Mouse (Mus musculus): ENCODE data around the gene Trmt1.

Trmt1 gene

DNA sequence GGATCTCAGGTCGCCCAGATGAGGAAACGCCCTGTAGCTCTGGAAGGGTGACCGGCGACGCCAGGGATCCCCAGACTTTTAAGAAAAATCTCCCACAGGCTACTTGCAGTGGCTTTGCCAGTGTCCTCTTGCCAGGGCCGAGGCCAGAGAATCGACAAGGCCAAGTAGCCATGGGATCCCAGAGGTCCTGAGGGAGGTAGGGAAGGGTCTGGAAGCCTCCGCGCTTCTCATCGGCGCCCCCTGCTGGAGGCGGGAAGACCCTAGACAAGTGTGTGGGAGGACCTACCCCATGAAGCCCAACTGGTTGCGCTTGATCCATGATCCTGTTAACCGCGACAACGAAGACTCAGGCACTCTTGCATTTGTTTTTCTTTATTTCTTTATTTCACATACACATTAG, 18.2 kb downstream of the Trmt1 start:
- in situ Hi-C loops (cut with MboI; ENCODE audit: low pct_unique_long_range_greater_than_20kb in 1 of 2, low sequenced_read_pairs in 2 of 2, unreplicated experiment in 1 of 2): loop anchor here in 1 of 2 experiments (5.0 kb wide), 1 partner anchor 113 kb away; no protein-coding TSS in a partner anchor

DNA sequence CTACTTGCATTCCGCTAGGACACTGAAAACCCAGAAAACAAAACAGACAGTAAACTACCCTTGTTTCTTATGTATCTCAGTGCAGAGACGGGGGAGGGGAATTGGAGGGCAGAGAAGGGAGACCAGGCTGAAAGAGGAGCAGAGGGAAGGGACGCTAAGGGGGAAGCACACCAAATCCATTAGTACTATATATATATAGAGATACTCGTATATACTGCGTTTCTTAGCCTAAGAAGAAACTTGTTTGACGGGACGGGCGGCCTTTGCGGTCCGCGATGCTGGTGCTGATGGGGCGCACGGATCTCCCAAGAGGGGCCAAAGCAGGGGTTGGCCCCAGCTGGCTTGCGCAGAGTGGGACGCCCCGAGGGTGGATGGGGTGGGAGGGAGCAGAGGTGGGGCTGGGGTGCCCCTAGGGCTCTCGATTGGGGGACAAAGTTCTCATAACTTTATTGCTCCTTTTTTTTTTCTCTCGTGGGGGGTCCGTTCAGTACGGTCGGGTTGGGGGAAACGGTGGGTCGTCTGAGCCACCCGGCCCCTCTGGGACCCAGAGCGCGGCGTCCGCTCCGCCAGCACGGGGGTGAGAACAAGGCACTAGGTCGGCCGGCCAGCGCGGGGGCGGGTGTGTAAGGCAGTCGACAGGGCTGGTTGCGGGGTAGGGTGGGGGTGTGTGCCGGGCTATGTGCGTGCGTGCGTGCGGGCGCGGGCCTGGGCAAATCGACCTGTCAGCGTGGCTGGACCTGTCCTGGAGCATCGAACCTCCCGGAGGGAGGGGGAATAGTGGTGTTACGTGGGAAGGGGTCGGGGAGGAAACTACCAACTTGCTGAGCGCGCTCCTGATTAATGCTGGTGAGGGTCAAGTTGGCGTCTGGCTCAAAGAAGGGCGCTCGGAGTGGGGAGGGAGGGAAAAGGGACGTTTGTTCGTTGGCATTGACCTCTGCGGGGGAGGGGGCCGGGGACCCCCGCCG, 19.0 kb downstream of the Trmt1 start:
- in situ Hi-C loops (cut with MboI; ENCODE audit: low pct_unique_long_range_greater_than_20kb in 1 of 2, low sequenced_read_pairs in 2 of 2, unreplicated experiment in 1 of 2): loop anchor here in 1 of 2 experiments (5.0 kb wide), 1 partner anchor 112 kb away; no protein-coding TSS in a partner anchor

DNA sequence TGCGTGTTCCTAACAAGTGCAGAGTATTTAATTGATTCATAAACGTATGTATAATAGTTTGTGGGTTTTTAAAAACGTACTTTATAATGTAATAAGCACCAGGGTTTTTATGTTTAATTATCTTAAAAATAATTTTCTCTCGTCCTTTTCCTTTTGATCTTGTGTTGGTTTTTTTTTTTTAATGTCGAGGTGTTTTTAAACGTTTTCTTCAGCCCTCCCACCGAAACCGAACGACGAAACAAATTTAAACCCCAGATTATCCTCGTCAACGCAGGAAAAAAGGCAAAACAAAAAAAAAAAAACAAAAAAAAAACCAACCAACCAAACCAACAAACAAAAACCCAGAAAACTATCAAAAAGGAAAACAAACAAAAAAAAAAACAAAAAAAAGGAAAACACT, 19.9 kb downstream of the Trmt1 start:
- in situ Hi-C loops (cut with MboI; ENCODE audit: low pct_unique_long_range_greater_than_20kb in 1 of 2, low sequenced_read_pairs in 2 of 2, unreplicated experiment in 1 of 2): no loop called here

DNA sequence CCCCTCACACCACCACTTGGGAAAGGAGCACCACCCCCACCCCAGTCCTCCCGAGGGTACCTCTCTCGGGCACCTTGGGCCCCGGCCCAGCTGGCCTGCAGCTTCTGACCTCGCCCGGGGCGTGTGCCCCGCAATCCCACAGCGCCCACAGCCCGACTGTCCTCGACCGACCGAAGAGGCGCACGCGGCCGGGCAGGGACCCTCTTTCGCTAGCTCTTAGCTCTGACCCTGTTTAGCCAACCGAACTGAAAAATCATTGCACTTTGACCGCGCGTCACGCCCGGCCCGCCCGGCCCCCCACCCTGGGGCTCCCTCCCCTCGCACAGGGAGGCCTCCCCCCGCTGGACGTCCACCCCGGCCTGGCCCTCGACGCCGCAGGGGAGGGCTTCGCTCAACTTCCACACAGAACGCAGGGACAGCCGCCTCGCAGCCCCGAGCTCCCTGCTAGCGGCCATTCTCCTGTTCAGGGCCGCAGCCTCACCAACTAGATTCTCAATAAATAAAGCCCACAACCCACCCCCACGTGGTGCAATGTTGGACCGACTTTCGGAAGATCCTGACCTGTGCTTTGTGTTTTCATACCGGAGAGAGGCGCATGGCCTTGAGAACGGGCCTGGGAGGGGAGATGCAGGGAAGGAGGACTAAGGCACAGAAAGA, 20.6 kb downstream of the Trmt1 start:
- in situ Hi-C loops (cut with MboI; ENCODE audit: low pct_unique_long_range_greater_than_20kb in 1 of 2, low sequenced_read_pairs in 2 of 2, unreplicated experiment in 1 of 2): no loop called here

DNA sequence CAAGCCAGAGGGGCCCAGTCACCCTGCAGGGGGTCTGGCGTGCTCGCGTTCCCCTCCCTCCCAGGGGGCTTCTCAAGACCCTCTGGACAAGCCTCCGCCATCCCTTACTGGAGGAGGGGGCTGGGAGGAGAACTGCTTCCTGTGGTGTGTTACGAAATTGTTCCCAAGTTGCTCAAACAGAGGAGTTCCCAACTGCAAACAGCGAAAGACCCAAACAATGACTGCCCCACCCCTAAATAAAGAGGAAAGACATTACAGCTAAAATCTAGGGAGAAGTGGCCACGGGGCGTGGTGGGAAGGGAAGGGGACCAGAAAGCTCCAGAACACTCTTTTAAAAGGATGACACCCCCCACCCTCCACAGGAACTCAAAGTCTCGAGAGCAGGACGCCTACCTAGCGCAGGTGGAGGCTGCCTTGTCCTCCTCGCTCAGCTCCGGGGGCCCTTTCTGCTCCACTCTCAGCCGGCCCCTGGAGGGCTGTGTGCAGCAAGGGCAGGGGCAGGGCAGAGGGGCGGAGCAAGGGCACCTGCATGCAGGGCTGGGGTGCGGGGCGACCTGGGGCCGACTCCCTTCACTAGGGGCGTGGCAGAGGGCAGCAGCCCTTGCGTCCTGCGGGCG, 21.3 kb downstream of the Trmt1 start:
- in situ Hi-C loops (cut with MboI; ENCODE audit: low pct_unique_long_range_greater_than_20kb in 1 of 2, low sequenced_read_pairs in 2 of 2, unreplicated experiment in 1 of 2): no loop called here

DNA sequence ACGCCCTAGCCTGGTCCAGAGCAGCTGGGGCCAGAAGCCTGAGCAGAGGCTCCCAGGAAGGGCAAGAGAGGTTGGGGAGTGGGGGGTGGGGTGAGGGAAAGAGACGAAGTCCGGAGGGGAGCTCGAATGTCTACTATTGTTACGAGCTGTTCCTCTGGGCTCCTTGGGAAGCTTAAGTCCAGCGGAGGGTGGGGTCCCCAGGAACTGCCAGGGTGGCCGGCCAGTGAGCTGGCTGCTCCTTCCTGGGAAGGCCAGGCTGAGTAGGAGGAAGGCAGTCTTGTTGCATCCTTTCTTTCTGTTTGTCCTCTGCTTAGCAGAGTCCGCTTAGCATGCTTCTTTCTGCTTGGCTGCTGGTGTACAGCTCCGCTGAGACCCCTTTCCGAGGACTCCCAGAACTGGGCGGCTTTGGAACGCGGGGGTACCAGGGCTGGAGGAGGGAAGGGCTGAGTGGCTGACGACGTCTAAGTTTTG, 22.0 kb downstream of the Trmt1 start:
- in situ Hi-C loops (cut with MboI; ENCODE audit: low pct_unique_long_range_greater_than_20kb in 1 of 2, low sequenced_read_pairs in 2 of 2, unreplicated experiment in 1 of 2): no loop called here

DNA sequence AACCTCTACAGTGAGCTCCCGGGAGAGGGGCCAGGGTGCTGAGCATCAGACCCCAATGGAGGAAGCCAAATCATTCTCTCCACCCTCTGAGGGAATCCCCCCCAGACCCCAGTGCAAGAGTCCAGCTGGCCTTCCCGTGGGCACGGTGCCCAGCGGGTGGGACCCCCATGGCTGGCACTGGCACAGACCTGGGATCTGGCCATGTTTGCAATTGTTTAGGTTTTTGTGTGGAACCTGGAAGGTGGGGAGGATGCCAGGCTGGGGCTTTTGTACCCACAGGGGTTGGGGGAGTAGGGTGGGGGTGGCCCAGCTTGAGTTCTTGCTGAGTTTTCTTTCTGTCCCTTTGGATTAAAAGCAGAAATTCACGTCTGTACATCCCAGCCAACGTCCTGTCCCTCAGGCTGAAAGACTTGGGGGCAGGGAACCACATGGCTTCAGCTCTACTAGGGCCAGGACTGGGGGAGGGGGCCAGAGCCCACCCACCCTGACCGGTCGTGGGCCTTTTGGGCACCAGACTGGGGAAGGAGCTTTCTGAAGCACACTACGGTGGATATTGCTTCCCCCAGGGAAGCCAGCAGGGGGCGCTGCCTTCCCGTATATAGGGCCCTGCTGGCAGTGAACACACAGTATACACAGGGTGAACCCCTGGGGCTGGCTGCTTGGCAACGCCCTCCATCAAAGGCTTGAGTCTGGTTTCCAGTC, 22.8 kb downstream of the Trmt1 start:
- in situ Hi-C loops (cut with MboI; ENCODE audit: low pct_unique_long_range_greater_than_20kb in 1 of 2, low sequenced_read_pairs in 2 of 2, unreplicated experiment in 1 of 2): no loop called here

DNA sequence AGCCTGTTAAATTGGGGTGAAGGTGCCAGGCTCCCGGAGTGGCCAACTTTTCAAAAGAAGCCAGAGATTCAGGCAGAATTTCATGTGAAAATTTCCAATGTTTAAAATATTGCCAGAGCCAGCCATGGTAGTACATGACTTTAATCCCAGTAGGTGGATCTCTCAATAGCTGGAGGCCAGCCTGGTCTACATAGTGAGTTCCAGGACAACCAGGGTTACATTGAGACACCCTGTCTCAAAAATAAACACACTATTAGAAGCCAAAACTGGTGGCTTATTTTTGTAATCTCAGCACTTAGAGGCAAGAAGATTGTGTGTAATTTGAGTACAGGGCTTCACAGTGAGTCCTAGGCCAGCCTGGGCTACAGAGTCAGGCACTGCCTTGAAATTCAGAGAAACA, 23.8 kb downstream of the Trmt1 start:
- in situ Hi-C loops (cut with MboI; ENCODE audit: low pct_unique_long_range_greater_than_20kb in 1 of 2, low sequenced_read_pairs in 2 of 2, unreplicated experiment in 1 of 2): loop anchor here in 1 of 2 experiments (5.0 kb wide), 1 partner anchor 87 kb away; no protein-coding TSS in a partner anchor

DNA sequence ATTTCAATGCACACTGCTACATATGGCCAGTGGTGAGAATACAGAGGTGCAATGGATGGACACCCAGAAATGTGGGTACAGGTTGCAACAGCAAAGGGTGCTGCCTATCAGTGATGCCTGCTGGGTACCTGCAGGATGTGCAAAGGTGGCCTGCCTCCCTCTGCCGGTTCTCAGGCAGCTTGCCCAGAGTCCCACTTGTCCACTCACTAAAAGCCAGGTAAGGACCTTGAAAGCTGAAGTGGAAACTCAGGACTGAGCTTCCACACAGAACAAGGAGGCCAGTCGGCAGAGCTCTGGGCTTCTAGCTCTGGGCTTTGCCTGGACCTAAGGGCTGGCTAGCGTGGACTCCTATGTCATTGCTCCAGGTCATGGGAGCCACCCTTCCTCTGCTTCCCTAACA, 25.2 kb downstream of the Trmt1 start:
- in situ Hi-C loops (cut with MboI; ENCODE audit: low pct_unique_long_range_greater_than_20kb in 1 of 2, low sequenced_read_pairs in 2 of 2, unreplicated experiment in 1 of 2): loop anchor here in 1 of 2 experiments (5.0 kb wide), 1 partner anchor 86 kb away; no protein-coding TSS in a partner anchor

DNA sequence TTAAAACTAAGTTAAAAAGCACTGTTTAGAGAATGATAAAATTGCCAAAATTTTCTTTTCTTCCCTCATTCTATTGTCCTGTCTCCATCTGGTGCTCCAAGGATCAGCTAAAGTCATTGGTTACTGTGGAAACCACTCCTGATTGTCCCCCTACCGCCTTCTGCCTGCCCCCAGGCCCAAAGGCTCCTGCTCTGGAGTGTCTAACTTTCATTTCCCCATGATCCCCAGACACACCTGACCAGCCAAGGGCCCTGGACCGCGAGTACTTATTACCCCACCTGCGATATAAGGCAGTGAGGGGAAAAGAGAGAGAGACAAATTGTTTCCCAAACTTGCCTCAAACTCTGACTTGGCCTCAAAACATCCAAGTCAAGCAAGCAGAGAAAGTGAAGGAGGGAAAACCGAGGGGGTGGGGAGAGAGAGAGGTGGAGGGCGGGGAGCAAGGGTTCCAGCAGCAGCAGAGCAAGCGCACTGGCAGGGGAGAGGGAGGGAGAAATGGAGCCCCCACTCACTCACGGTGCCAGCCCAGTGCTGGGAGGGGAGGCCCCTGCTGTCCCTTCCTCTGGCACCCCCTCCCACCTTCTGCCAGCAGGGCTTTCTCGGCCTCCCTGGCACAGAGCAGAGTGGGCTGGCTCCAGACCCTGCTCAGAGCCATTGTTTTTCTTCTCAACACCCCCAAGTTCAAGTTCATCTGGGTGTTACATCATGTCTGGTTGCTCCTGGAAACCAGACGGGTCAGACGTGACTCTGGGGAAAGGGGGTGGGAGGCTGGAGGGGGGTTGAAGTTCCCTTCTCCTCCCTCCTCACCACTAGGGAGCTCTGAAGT, 26.0 kb downstream of the Trmt1 start:
- in situ Hi-C loops (cut with MboI; ENCODE audit: low pct_unique_long_range_greater_than_20kb in 1 of 2, low sequenced_read_pairs in 2 of 2, unreplicated experiment in 1 of 2): loop anchor here in 1 of 2 experiments (5.0 kb wide), 1 partner anchor 85 kb away; no protein-coding TSS in a partner anchor

DNA sequence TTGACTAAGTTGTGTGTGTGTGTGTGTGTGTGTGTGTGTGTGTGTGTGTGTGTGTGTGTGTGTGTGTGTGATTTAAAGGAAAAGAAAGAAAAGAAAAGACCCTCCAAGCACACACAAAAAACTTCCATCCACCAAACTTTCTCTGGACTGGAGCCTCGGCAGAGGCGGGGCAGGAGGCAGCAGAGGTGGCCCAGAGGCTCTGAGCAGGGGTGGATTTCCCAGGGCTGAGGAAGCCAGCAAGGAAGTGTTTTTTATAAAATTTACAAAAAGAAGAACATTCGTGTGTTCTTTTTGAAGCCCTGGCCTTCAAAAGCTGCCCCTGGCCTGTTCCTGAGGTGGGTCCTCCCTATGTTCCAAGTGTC, 26.6 kb downstream of the Trmt1 start:
- in situ Hi-C loops (cut with MboI; ENCODE audit: low pct_unique_long_range_greater_than_20kb in 1 of 2, low sequenced_read_pairs in 2 of 2, unreplicated experiment in 1 of 2): loop anchor here in 1 of 2 experiments (5.0 kb wide), 1 partner anchor 85 kb away; no protein-coding TSS in a partner anchor

DNA sequence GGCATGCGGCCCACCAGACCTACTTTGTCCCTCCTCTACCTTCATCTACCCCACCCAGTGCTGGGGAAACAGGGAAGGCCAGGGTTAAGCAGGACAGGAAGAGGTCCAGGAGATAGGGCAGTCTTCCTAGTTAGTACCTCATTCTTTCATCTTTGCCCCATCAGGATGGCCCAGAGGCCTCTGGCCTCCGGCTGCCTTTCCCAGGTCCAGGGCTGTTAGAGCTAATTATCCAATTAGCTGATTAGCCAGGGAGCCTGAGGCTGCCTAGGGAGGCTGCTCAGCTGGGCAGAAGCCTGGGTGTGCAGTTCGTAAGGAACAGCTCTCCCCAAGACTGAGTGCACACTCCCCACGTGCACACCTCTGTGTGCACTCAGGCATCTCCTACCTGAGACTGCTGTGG, 27.3 kb downstream of the Trmt1 start:
- in situ Hi-C loops (cut with MboI; ENCODE audit: low pct_unique_long_range_greater_than_20kb in 1 of 2, low sequenced_read_pairs in 2 of 2, unreplicated experiment in 1 of 2): loop anchor here in 1 of 2 experiments (5.0 kb wide), 1 partner anchor 84 kb away; no protein-coding TSS in a partner anchor

DNA sequence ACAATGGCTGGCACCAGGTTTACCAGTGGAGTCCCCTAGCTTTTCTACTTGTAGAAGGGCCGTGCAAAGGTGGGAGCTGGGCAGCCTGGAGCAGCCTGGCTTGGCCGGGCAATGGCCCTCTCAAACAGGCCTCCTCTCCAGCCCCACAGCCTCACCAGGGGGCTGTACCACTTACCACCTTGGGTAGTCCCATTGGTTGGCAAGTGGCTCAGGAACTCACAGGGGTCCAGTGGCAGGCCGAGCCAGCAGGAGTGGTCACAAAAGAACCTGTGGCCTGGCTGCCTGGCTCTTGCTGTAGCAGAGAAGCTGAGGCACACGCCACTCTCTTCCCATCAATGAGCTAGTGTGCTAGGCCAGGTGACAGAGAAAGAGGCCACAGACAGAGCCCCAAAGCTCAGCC, 28.1 kb downstream of the Trmt1 start:
- in situ Hi-C loops (cut with MboI; ENCODE audit: low pct_unique_long_range_greater_than_20kb in 1 of 2, low sequenced_read_pairs in 2 of 2, unreplicated experiment in 1 of 2): loop anchor here in 1 of 2 experiments (5.0 kb wide), 1 partner anchor 83 kb away; no protein-coding TSS in a partner anchor

DNA sequence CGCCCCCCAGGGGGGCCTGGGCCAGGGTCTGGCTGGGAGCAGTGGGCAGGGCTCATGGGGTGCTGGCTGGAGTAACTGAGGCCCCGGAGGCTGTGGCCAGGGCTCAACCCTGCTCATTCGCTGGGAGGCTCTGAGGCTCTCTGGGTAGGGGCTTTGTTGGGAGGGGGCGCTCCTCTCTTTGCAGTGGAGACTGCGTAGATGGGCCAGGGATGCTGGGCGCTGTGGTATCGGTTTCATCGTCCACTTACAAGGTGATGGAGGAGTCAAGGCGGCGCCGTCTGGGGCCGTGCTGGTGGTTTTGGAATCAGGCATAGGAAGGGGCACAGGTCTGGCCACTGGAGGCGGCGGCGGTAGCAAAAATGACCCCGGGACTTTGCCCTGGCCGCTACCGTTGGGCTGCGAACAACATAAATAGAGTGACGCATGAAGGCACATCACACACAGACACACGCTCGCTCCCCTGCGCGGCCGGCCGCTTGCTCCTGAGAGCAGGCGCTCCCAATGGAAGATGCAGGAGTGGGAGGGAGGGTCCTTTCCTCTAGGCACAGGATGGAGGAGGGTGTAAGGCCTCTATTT, 29.9 kb downstream of the Trmt1 start:
- in situ Hi-C loops (cut with MboI; ENCODE audit: low pct_unique_long_range_greater_than_20kb in 1 of 2, low sequenced_read_pairs in 2 of 2, unreplicated experiment in 1 of 2): no loop called here

DNA sequence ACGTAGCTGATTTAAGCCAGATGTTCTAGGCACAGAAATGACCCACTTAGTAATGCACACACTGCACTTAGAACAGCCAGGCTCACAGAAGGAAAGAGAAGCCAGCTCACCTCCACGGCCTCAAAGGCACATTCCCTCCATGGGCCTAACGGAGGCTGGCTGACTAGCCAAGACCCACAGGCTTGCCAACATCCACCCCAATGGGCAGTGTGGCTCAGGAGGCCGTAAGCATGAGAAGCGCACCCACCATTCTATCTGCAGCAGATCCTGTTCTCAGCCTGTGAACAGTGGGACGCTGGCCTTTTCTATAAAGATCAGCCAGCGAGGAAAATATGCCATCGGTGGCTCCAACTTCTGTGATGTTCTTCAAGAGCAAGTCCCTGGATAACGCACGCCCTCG, 30.7 kb downstream of the Trmt1 start:
- in situ Hi-C loops (cut with MboI; ENCODE audit: low pct_unique_long_range_greater_than_20kb in 1 of 2, low sequenced_read_pairs in 2 of 2, unreplicated experiment in 1 of 2): no loop called here

DNA sequence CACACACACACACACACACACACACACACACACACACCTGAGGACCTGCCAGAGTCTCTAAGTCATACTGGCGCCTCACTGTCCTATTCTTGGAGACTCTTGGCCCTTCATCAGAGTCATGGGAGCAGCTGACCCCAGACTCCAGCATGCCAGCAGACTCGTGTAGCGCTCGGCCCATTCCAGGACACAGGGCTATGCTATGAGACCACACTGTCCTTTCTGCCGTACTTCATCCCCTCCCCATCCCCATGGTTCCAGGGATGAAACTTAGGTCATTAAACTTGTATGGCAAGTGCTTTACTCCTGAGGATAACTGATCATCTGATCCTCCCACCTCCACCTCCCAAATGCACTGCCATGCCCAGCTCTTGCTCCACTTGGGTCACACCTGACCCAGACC, 32.4 kb downstream of the Trmt1 start:
- in situ Hi-C loops (cut with MboI; ENCODE audit: low pct_unique_long_range_greater_than_20kb in 1 of 2, low sequenced_read_pairs in 2 of 2, unreplicated experiment in 1 of 2): no loop called here
